Mouse (Mus musculus) hindbrain, embryonic 12.5 days (tissue): Measurements from ENCODE around the gene Upk3bl. TPM values are rescaled to one million over a fixed set of nuclear protein-coding genes. Genes with fewer than 3 reads are reported as not detected.
"Not testable (repeated sequence)": the region's sequence is repeated elsewhere in the genome, so short reads cannot be mapped to it uniquely, and the experiment has no call there.

Experiments used
- ATAC-seq: fragments of 200-750 bp; cut with Nextera tagmentation; 2 replicates; pipeline ENCODE4 v1.8.0; 2017; ENCODE audit warnings: moderate TSS enrichment; ENCODE audit not compliant: low FRiP score
- H3K27ac ChIP-seq: fragments of 300-500 bp; sonication (generic); 2 replicates; pipeline ENCODE4 v1.5.1; 2016; ENCODE audit warnings: mild to moderate bottlenecking
- H3K27me3 ChIP-seq: fragments of 300-500 bp; sonication (generic); 2 replicates; pipeline ENCODE4 v1.6.1; 2016; ENCODE audit warnings: mild to moderate bottlenecking
- H3K36me3 ChIP-seq: fragments of 300-500 bp; sonication (generic); 2 replicates; pipeline ENCODE4 v1.6.1; 2016; ENCODE audit warnings: mild to moderate bottlenecking
- H3K4me1 ChIP-seq: fragments of 300-500 bp; sonication (generic); 2 replicates; pipeline ENCODE4 v1.6.1; 2016
- H3K4me2 ChIP-seq: fragments of 300-500 bp; sonication (generic); replicated peaks from 2 replicates; pipeline ENCODE4 v1.6.1; 2016; ENCODE audit warnings: mild to moderate bottlenecking
- H3K4me3 ChIP-seq: fragments of 300-500 bp; sonication (generic); 2 replicates; pipeline ENCODE4 v1.5.1; 2016; ENCODE audit warnings: mild to moderate bottlenecking
- H3K9ac ChIP-seq: fragments of 300-500 bp; sonication (generic); 2 replicates; pipeline ENCODE4 v1.6.1; 2016; ENCODE audit warnings: mild to moderate bottlenecking, moderate library complexity
- H3K9me3 ChIP-seq: fragments of 300-500 bp; sonication (generic); replicated peaks from 2 replicates; pipeline ENCODE4 v1.6.1; 2016; ENCODE audit warnings: mild to moderate bottlenecking
- WGBS: fragments of 180-500 bp; shearing (Covaris S2); methylation state at CpG from one replicate; pipeline ENCODE4 v1.1.7; 2016; 5-methylcytosine and 5-hydroxymethylcytosine counted together
- polyA plus RNA-seq: library from polyadenylated mRNA; unstranded; fragments of >200 nt; fragmentation: Nextera tagmentation; extraction: Ambion mirVana; gene quantifications from 2 replicates; pipeline ENCODE4 v1.2.1, GENCODE M21; 2016

Gene Upk3bl
- polyA plus RNA-seq, 1 experiment from 2014 or later = 1.5 TPM

DNA sequence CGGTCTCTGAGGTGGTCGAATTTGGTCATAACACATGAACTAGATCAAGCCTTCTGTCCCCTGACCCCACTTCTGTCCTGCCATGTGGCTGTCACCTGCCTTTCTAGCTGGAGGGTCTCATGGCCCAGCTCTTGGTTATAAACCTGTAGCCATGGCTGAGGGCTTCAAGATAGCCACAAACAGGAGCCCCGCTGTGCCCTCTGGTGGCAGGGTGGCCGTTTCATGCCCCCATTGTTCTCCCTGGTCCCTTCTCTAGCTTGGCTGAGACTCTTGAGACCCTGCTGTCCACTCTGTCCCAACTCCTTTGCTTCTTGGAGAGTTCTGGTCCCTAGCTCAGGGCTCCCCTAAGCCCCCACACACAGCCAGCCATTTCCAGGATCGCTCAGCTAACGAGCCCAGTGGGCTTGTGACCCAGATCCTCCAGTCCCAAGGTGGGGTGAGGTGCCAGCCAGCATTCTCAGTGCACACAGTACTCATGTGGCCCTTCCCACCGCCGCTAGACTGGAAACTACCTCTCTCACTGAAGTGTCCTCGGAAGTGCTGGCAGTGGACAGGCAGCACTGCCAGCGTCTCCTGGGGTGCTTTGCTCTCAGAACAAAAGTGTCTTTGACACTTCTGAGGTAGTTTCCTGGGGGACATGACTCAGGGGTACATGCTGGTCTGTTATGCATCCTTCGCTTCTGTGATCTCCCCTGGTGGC lies 26.5 kb upstream of the Upk3bl start:
- no peak overlapping the region for H3K27ac ChIP-seq
- WGBS = 81% methylated on average over 11 of the region's 11 CpGs
- no peaks in the 10 kb centered on the region for H3K4me1 ChIP-seq
- ATAC-seq = no peak
- no peak overlapping the region for H3K9ac ChIP-seq
- H3K4me2 ChIP-seq = no peak overlapping the region
- H3K9me3 ChIP-seq = no peaks in the 10 kb centered on the region
- no peak overlapping the region for H3K4me3 ChIP-seq
- H3K36me3 ChIP-seq = peaks cover 67% of the 10 kb centered on the region
- no peaks in the 10 kb centered on the region for H3K27me3 ChIP-seq

GRCm38 (mm10) chr5:136034868-136035267 lies 19.4 kb upstream of the Upk3bl start:
- H3K36me3 ChIP-seq = peaks cover 24% of the 10 kb centered on the region
- no peaks in the 10 kb centered on the region for H3K9me3 ChIP-seq
- no peaks in the 10 kb centered on the region for H3K4me1 ChIP-seq
- no peak overlapping the region for H3K4me2 ChIP-seq
- no peak for ATAC-seq
- no peak overlapping the region for H3K9ac ChIP-seq
- H3K27ac ChIP-seq = no peak overlapping the region
- H3K27me3 ChIP-seq = no peaks in the 10 kb centered on the region
- no peak overlapping the region for H3K4me3 ChIP-seq
- WGBS = 86% methylated on average over 4 of the region's 4 CpGs

DNA sequence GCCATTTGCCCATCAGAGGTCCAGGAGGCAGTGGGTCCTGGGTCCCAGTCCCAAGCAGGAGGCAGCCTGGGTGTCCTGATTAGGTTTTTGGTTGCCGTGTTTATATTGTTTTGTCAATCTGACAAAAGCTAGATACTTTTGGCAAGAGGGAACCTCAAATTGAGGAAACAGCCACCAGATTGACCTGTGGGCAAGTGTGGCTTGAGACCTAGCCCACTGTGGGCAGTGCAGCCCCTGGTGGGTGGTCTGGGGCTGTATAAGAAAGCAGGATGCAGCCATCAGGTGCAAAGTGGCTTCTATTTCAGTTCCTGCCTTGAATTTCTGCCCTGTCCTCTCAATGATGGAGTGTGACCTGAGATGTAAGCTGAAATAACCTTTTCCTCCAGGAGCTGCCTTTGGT lies 19.0 kb upstream of the Upk3bl start:
- WGBS = 94% methylated on average over 1 of the region's 1 CpGs
- Histone ChIP-seq H3K4me1 (0 out of 2 replicates have a peak, but pooled peaks cover 3% of the 10 kb centered on the region), H3K27ac (no peak overlapping the region), H3K9ac (no peak overlapping the region), H3K27me3 (no peaks in the 10 kb centered on the region), H3K4me2 (no peak overlapping the region), H3K4me3 (no peak overlapping the region), H3K9me3 (no peaks in the 10 kb centered on the region), H3K36me3 (peaks cover 20% of the 10 kb centered on the region)
- ATAC-seq = no peak

DNA sequence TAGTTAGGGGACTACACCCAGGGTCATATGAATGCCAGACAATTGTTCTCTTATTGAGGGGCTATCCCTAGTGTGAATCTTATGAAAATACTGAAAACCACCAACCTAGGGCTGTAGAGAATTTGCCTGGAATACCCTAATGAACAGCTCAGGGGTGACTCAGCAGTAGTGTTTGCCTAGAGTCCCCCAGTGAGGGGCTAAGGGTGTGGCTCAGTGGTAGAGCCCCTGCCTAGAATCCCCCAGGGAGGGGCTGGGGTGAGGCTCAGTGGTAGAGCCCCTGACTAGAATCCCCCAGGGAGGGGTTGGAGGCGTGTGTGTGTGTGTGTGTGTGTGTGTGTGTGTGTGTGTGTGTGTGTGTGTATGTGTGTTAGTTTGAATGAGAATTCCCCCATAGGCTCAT lies 17.6 kb upstream of the Upk3bl start:
- no peak overlapping the region for H3K27ac ChIP-seq
- H3K9me3 ChIP-seq = no peaks in the 10 kb centered on the region
- no peaks in the 10 kb centered on the region for H3K27me3 ChIP-seq
- 90% methylated on average over 1 of the region's 1 CpGs for WGBS
- H3K4me1 ChIP-seq = 0 out of 2 replicates have a peak, but pooled peaks cover 3% of the 10 kb centered on the region
- ATAC-seq = no peak
- H3K9ac ChIP-seq = no peak overlapping the region
- peaks cover 7% of the 10 kb centered on the region for H3K36me3 ChIP-seq
- no peak overlapping the region for H3K4me2 ChIP-seq
- H3K4me3 ChIP-seq = no peak overlapping the region

DNA sequence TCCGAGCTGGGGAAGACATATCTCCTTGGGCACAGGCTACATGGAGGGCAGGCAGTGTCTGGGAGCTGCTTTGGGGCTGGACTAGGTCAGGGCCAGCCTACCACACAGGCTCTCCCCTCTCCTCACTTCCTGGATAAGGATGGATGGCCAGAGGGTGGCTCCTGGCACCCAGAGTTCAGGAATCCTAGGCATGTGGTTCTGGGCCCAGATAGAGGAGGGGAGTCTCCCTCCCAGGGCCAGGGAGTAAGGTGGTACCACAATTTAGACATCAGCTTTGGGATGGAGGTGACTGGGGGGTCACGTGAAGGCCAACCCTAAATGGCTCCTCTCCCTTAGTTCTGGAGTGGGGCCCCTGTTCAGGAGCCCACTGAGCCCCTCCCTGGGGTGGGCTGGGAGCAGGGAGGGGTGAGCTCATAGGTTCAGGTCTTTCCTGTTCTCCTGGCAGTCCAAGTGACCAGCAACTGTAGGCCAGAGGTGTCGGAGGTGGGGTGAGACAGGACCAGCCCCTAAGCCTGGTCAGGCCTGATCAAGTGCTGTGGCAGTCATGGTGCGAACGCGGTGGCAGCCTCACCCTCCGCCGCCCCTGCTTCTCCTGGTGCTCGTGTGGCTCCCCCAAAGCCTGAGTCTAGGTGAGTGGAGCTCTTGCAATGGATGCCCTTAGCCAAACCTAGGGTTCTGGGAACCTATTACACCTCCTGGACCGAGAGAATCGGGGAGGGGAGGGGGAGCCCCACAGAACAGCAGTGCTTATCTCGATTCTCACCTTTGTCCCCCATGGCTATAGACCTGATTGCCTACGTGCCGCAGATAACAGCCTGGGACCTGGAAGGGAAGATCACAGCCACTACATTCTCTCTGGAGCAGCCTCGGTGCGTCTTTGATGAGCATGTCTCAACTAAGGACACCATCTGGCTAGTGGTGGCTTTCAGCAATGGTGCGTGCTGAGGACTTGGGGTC lies 15.8 kb upstream of the Upk3bl start, which contains the start of gene Upk3b:
TSS of gene Upk3b (plus strand) at position 239 of the 957 bp plus-strand sequence.
- Histone ChIP-seq H3K9ac (no peak within 1 kb of the TSS), H3K4me1 (0 out of 2 replicates have a peak, but pooled peaks cover 3% of the 10 kb centered on the region), H3K36me3 (no peaks in the 10 kb centered on the region), H3K27ac (no peak within 1 kb of the TSS), H3K27me3 (no peaks in the 10 kb centered on the region), H3K9me3 (no peaks in the 10 kb centered on the region), H3K4me2 (no peak within 1 kb of the TSS), H3K4me3 (no peak within 1 kb of the TSS)
- no peak for ATAC-seq
- WGBS = 86% methylated on average over 17 of the region's 17 CpGs

- no peak for ATAC-seq
- Histone ChIP-seq H3K9me3 (no peaks in the 10 kb centered on the region), H3K4me1 (0 out of 2 replicates have a peak, but pooled peaks cover 3% of the 10 kb centered on the region), H3K4me2 (peak overlapping the region; percentile 25; the same call in 1 of the 2 replicates), H3K9ac (0 out of 2 replicates have a peak overlapping the region, but pooled peaks have one; percentile 23), H3K36me3 (no peaks in the 10 kb centered on the region), H3K27me3 (no peaks in the 10 kb centered on the region), H3K27ac (no peak overlapping the region), H3K4me3 (no peak overlapping the region)
- 52% methylated on average over 5 of the region's 5 CpGs for WGBS
Observed at GRCm38 (mm10) chr5:136040210-136040609, 14.1 kb upstream of the Upk3bl start.

GRCm38 (mm10) chr5:136041260-136041659 lies 13.0 kb upstream of the Upk3bl start:
- Histone ChIP-seq H3K4me1 (0 out of 2 replicates have a peak, but pooled peaks cover 3% of the 10 kb centered on the region), H3K27me3 (no peaks in the 10 kb centered on the region), H3K9ac (no peak overlapping the region), H3K9me3 (no peaks in the 10 kb centered on the region), H3K36me3 (no peaks in the 10 kb centered on the region), H3K4me3 (no peak overlapping the region), H3K27ac (no peak overlapping the region), H3K4me2 (no peak overlapping the region)
- no peak for ATAC-seq
- WGBS = 44% methylated on average over 2 of the region's 2 CpGs

GRCm38 (mm10) chr5:136041666-136042065 lies 12.6 kb upstream of the Upk3bl start:
- 0 out of 2 replicates have a peak, but pooled peaks cover 3% of the 10 kb centered on the region for H3K4me1 ChIP-seq
- H3K27me3 ChIP-seq = no peaks in the 10 kb centered on the region
- H3K4me2 ChIP-seq = no peak overlapping the region
- H3K4me3 ChIP-seq = no peak overlapping the region
- no peaks in the 10 kb centered on the region for H3K9me3 ChIP-seq
- no peaks in the 10 kb centered on the region for H3K36me3 ChIP-seq
- H3K27ac ChIP-seq = no peak overlapping the region
- ATAC-seq = no peak
- no peak overlapping the region for H3K9ac ChIP-seq
- 94% methylated on average over 8 of the region's 8 CpGs for WGBS

DNA sequence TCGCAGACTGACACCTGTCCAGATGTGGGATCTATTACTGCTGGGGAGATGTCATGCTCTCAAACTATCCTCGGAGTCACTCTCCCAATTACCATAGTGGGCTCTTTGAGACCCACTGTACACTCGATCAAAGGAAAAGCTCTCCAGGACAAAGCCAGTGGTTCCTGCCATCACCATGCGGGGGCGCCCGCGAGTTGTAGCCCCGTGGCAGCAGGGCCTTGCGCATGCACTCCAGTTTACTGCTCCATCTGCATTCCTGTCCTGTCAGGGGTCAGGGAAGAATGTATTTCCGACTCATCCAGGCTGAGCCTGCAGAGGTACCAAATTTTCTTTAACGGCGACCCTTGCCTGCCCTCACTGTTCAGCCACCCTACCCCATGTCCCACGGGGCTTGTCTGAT lies 9.4 kb upstream of the Upk3bl start:
- Histone ChIP-seq H3K9me3 (no peaks in the 10 kb centered on the region), H3K4me2 (no peak overlapping the region), H3K27me3 (no peaks in the 10 kb centered on the region), H3K36me3 (no peaks in the 10 kb centered on the region), H3K4me1 (0 out of 2 replicates have a peak, but pooled peaks cover 3% of the 10 kb centered on the region), H3K9ac (no peak overlapping the region), H3K27ac (no peak overlapping the region), H3K4me3 (no peak overlapping the region)
- no peak for ATAC-seq
- WGBS = 71% methylated on average over 13 of the region's 13 CpGs

DNA sequence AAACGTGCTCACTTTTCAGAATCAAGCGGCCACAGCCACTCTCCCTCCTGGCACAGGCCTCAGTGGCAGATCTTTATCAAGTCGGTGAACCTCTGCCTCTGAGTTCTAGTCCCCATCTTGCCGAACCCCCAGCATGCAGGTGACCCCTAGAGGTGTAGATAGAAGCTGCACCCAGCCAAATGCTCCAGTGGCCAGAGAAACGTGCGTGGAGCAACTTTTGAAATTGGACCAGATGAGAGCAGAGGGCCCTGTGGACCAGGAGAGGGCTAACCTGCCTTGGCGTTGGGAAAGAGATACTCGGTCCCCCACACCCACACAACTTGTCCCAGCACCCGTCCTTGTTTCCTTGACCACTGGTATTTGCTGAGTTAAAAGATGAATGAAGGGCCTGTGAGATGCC lies 8.9 kb upstream of the Upk3bl start:
- Histone ChIP-seq H3K27ac (no peak overlapping the region), H3K36me3 (no peaks in the 10 kb centered on the region), H3K4me2 (no peak overlapping the region), H3K9me3 (no peaks in the 10 kb centered on the region), H3K4me1 (no peaks in the 10 kb centered on the region), H3K9ac (no peak overlapping the region), H3K27me3 (no peaks in the 10 kb centered on the region), H3K4me3 (no peak overlapping the region)
- WGBS = 38% methylated on average over 9 of the region's 9 CpGs
- ATAC-seq = no peak

GRCm38 (mm10) chr5:136045987-136046386 lies 8.3 kb upstream of the Upk3bl start:
- no peaks in the 10 kb centered on the region for H3K9me3 ChIP-seq
- H3K9ac ChIP-seq = no peak overlapping the region
- no peak overlapping the region for H3K4me3 ChIP-seq
- H3K4me1 ChIP-seq = peaks cover under 1% of the 10 kb centered on the region; the same call in 1 of the 2 replicates
- no peak for ATAC-seq
- H3K27me3 ChIP-seq = no peaks in the 10 kb centered on the region
- H3K4me2 ChIP-seq = no peak overlapping the region
- no peak overlapping the region for H3K27ac ChIP-seq
- 3% methylated on average over 10 of the region's 10 CpGs for WGBS
- H3K36me3 ChIP-seq = no peaks in the 10 kb centered on the region

- H3K9ac ChIP-seq, H3K36me3 ChIP-seq, H3K27me3 ChIP-seq, H3K27ac ChIP-seq, ATAC-seq, H3K4me3 ChIP-seq, H3K9me3 ChIP-seq, H3K4me2 ChIP-seq: not testable (repeated sequence)
- peaks cover 12% of the 10 kb centered on the region for H3K4me1 ChIP-seq
Observed at GRCm38 (mm10) chr5:136048541-136048940, 5.8 kb upstream of the Upk3bl start.
